ENCODE assay signal across 29 mouse cellular contexts in genomic region chr6:134526275-134526674, GRCm38 (mm10). TPM values are rescaled to one million over a fixed set of nuclear protein-coding genes. Genes with fewer than 3 reads are reported as not detected.
DNase-seq lines count a peak whose midpoint lies in the region; ATAC-seq and TF ChIP-seq lines count a peak whose summit lies in the region.
"Had no signal": no experiment of that assay in that cellular context is flagged by ENCODE, and none has a peak within 500 bp of the region (broad histone marks: within the 10 kb centered on the region; RNA-seq: fewer than 3 reads in every experiment).

No protein-coding gene starts in this region.

- no peak for ATAC-seq in kidney, postnatal 0 days (replicated peaks; ENCODE audit: low FRiP score, low read depth)
- ATAC-seq in common myeloid progenitor, adult 5-6 weeks (replicated peaks; ENCODE audit: low read depth, poor library complexity, severe bottlenecking) = peak; percentile 69; the same call in 1 of the 2 replicates
- peak; percentile 85 for ATAC-seq in liver, embryonic 14.5 days (ENCODE audit: insufficient read depth)
- peak; percentile 98 for ATAC-seq in megakaryocyte-erythroid progenitor cell, adult 5-6 weeks (replicated peaks; ENCODE audit: low FRiP score, low TSS enrichment, poor library complexity, severe bottlenecking)
- ATAC-seq in erythroid progenitor cell, adult 5-6 weeks (replicated peaks; ENCODE audit: low FRiP score, poor library complexity, severe bottlenecking) = no peak
- ATAC-seq: CD4-positive, CD25-positive, alpha-beta regulatory T cell, adult 4 months; inflammation-experienced regulatory T-cells, adult 6 months; midbrain, embryonic 13.5 days had no signal

- TF ChIP-seq EP300 in liver, embryonic 14.5 days (IDR thresholded peaks at IDR 0.05; ENCODE audit: low read depth) = peak; percentile 88

- H3K9ac ChIP-seq in kidney, postnatal 0 days (ENCODE audit: low read depth, low read length) = no peak overlapping the region
- no peak overlapping the region for H3K9ac ChIP-seq in liver, embryonic 14.5 days (replicated peaks)
- H3K9ac ChIP-seq: forebrain, embryonic 12.5 days; heart, embryonic 12.5 days; hindbrain, embryonic 15.5 days; limb, embryonic 15.5 days; lung, embryonic 15.5 days; midbrain, embryonic 13.5 days; neural tube, embryonic 13.5 days had no signal

- no peak for DNase-seq in kidney, postnatal 0 days (ENCODE audit: low spot score)
- no peak for DNase-seq in kidney, adult 9 months
- peak; percentile 59 to 63 (median 59) for DNase-seq in liver, embryonic 14.5 days (ENCODE audit: low read depth in 3 of 3, low spot score in 3 of 3)
- no peak for DNase-seq in cerebellum, postnatal 25 days
- no peak for DNase-seq in ovary, adult 18-20 months (ENCODE audit: low spot score)
- DNase-seq: adrenal gland, adult 8-10 months; cerebellum, adult 11-12 months; cerebellum, adult 9-11 months; heart, adult 2 months; heart, postnatal 4 days; kidney, adult 11 months; layer of hippocampus, postnatal 36 days; right cerebral cortex, postnatal 14 days; thymus, postnatal 25 days had no signal

- H3K4me3 ChIP-seq in kidney, postnatal 0 days (replicated peaks; ENCODE audit: low read depth, low read length) = no peak overlapping the region
- H3K4me3 ChIP-seq in liver, embryonic 14.5 days (ENCODE audit: insufficient read depth in 1 of 2, low read depth in 2 of 2, low read length in 2 of 2) = no peak overlapping the region
- H3K4me3 ChIP-seq: erythroblast, embryonic 14.5 days; forebrain, embryonic 12.5 days; heart, adult 2 months; heart, embryonic 12.5 days; hindbrain, embryonic 15.5 days; limb, embryonic 10.5 days; limb, embryonic 15.5 days; lung, embryonic 15.5 days; megakaryocyte, embryonic 14.5 days; midbrain, embryonic 13.5 days; neural tube, embryonic 13.5 days had no signal

- no peak overlapping the region for H3K4me2 ChIP-seq in kidney, postnatal 0 days (ENCODE audit: low read length)
- H3K4me2 ChIP-seq in liver, embryonic 14.5 days (ENCODE audit: low read depth) = peak overlapping the region; percentile 13
- H3K4me2 ChIP-seq: forebrain, embryonic 12.5 days; hindbrain, embryonic 15.5 days; limb, embryonic 15.5 days; lung, embryonic 15.5 days; midbrain, embryonic 13.5 days; neural tube, embryonic 13.5 days had no signal

- no peaks in the 10 kb centered on the region for H3K9me3 ChIP-seq in kidney, postnatal 0 days (replicated peaks; ENCODE audit: low read length)
- H3K9me3 ChIP-seq in liver, embryonic 14.5 days (ENCODE audit: control insufficient read depth, low read length) = no peaks in the 10 kb centered on the region
- H3K9me3 ChIP-seq: forebrain, embryonic 12.5 days; heart, embryonic 12.5 days; hindbrain, embryonic 15.5 days; limb, embryonic 10.5 days; limb, embryonic 15.5 days; lung, embryonic 15.5 days; megakaryocyte, embryonic 14.5 days; neural tube, embryonic 13.5 days had no signal

- H3K27me3 ChIP-seq in kidney, postnatal 0 days (ENCODE audit: insufficient read depth, low read length) = no peaks in the 10 kb centered on the region
- no peaks in the 10 kb centered on the region for H3K27me3 ChIP-seq in liver, embryonic 14.5 days (ENCODE audit: control insufficient read depth, insufficient read depth, low read length)
- H3K27me3 ChIP-seq: forebrain, embryonic 12.5 days; heart, embryonic 12.5 days; hindbrain, embryonic 15.5 days; limb, embryonic 15.5 days; lung, embryonic 15.5 days; megakaryocyte, embryonic 14.5 days; midbrain, embryonic 13.5 days; neural tube, embryonic 13.5 days had no signal

- H3K27ac ChIP-seq in kidney, postnatal 0 days = 0 out of 2 replicates have a peak overlapping the region, but pooled peaks have one; percentile 1
- no peak overlapping the region for H3K27ac ChIP-seq in liver, embryonic 14.5 days
- H3K27ac ChIP-seq: forebrain, embryonic 12.5 days; heart, adult 2 months; hindbrain, embryonic 15.5 days; limb, embryonic 10.5 days; limb, embryonic 15.5 days; lung, embryonic 15.5 days; midbrain, embryonic 13.5 days; neural tube, embryonic 13.5 days had no signal

- H3K36me3 ChIP-seq in kidney, postnatal 0 days (ENCODE audit: insufficient read depth, low read length) = no peaks in the 10 kb centered on the region
- H3K36me3 ChIP-seq in liver, embryonic 14.5 days (replicated peaks; ENCODE audit: control insufficient read depth, insufficient read depth, low read depth) = no peaks in the 10 kb centered on the region; the same call in 1 of the 2 replicates
- H3K36me3 ChIP-seq: hindbrain, embryonic 15.5 days; lung, embryonic 15.5 days; neural tube, embryonic 13.5 days had no signal

- WGBS in kidney, postnatal 0 days = 52% methylated on average over 5 of the region's 5 CpGs
- 15% methylated on average over 5 of the region's 5 CpGs for WGBS in liver, embryonic 14.5 days (ENCODE audit: insufficient replicate concordance)

- no peak for TF ChIP-seq CTCF in kidney, postnatal 0 days (IDR thresholded peaks at IDR 0.05; ENCODE audit: low read depth)
- TF ChIP-seq CTCF in liver, embryonic 14.5 days (IDR thresholded peaks at IDR 0.05; ENCODE audit: low read depth) = no peak

- peaks cover 18% of the 10 kb centered on the region for H3K4me1 ChIP-seq in kidney, postnatal 0 days (replicated peaks; ENCODE audit: insufficient read depth, low read length)
- peaks cover 46 to 56% of the 10 kb centered on the region in 2 experiments for H3K4me1 ChIP-seq in liver, embryonic 14.5 days (replicated peaks; ENCODE audit: control insufficient read depth in 2 of 2, insufficient read depth in 2 of 2, low read length in 1 of 2)

RNA-seq across cellular contexts. Expression of gene Lrp6, which starts 40.5 kb away (rescaled TPM):
- 32.4 and 35.3 TPM in 2 replicates for polyA plus RNA-seq in kidney, postnatal 0 days (2015; fragmentation: Nextera tagmentation; extraction: Ambion mirVana)
- 56.0 and 56.5 TPM in 2 replicates for total RNA-seq in common myeloid progenitor, adult 5-6 weeks (2017)
- polyA plus RNA-seq in liver, embryonic 14.5 days (2012; rRNA removed) = 3.9 and 6.2 TPM in 2 replicates
- 6.9 and 8.5 TPM in 2 replicates for polyA plus RNA-seq in liver, embryonic 14.5 days (2014; fragmentation: Nextera tagmentation; extraction: Ambion mirVana)
- total RNA-seq in megakaryocyte-erythroid progenitor cell, adult 5-6 weeks (2014; fragmentation: Nextera tagmentation) = 22.9 and 31.8 TPM in 2 replicates
- 40.6 and 50.7 TPM in 2 replicates for total RNA-seq in megakaryocyte-erythroid progenitor cell, adult 5-6 weeks (2017)
- total RNA-seq in erythroid progenitor cell, adult 5-6 weeks (2015; ENCODE audit: low replicate concordance) = 8.6 and 14.7 TPM in 2 replicates
- 6.8 and 8.0 TPM in 2 replicates for total RNA-seq in erythroid progenitor cell, adult 5-6 weeks (2017; ENCODE audit: low replicate concordance)

Comparison
In these comparisons a context has a peak if more than half of its experiments do, and no peak if none do; other contexts are left out.
1. ATAC-seq: peak in common myeloid progenitor, adult 5-6 weeks (single experiment), liver, embryonic 14.5 days (single experiment) and megakaryocyte-erythroid progenitor cell, adult 5-6 weeks (single experiment); none in kidney, postnatal 0 days (single experiment) and erythroid progenitor cell, adult 5-6 weeks (single experiment).
2. DNase-seq: peak in liver, embryonic 14.5 days (3 of 3); none in kidney, postnatal 0 days (single experiment), kidney, adult 9 months (single experiment), cerebellum, postnatal 25 days (0 of 2) and ovary, adult 18-20 months (single experiment).